Mouse (Mus musculus) CH12.LX (cell line): Measurements from ENCODE around the gene Sephs1. TPM values are rescaled to one million over a fixed set of nuclear protein-coding genes. Genes with fewer than 3 reads are reported as not detected.
A peak's percentile ranks its signal among the peaks of the same experiment; 100 is the strongest.

Experiments used
- DNase-seq: peaks from one replicate; pipeline ENCODE4 v3.0.0-alpha.2; 2013; ENCODE audit errors: extremely low read depth
- H3K27ac ChIP-seq: 2 replicates; pipeline ENCODE4 v1.5.1; 2012; ENCODE audit warnings: low read depth, mild to moderate bottlenecking, control low read depth, moderate library complexity; ENCODE audit not compliant: insufficient read depth
- H3K27me3 ChIP-seq: replicated peaks from 2 replicates; pipeline ENCODE3; 2012; ENCODE audit warnings: inconsistent platforms
- H3K36me3 ChIP-seq, 2 experiments: replicated peaks in 1 of 2; 2 replicates each; pipeline versions ENCODE3 to v1.6.1; 2012; ENCODE audit warnings: inconsistent platforms in 1 of 2, low read length in 1 of 2, mild to moderate bottlenecking in 1 of 2, mixed read lengths in 1 of 2, moderate library complexity in 1 of 2; ENCODE audit not compliant: control insufficient read depth in 1 of 2, insufficient read depth in 1 of 2
- H3K4me1 ChIP-seq, 2 experiments: 2 replicates each; pipeline ENCODE4 v1.6.1; 2012; ENCODE audit warnings: inconsistent platforms in 1 of 2, moderate library complexity in 1 of 2; ENCODE audit not compliant: insufficient read depth in 2 of 2, control insufficient read depth in 1 of 2
- H3K4me2 ChIP-seq: 2 replicates; pipeline ENCODE4 v1.6.1; 2012; ENCODE audit warnings: low read depth, mild to moderate bottlenecking, control low read depth; ENCODE audit not compliant: poor library complexity, insufficient read depth, severe bottlenecking
- H3K4me3 ChIP-seq, 3 experiments: fragments of 150-350 bp in 1 of 3; sonication (generic) in 1 of 3; replicated peaks in 1 of 3; 2 replicates each; pipeline versions ENCODE3 to v1.5.1; 2011 to 2012; ENCODE audit warnings: low read depth in 2 of 3, low read length in 2 of 3, mild to moderate bottlenecking in 2 of 3, moderate library complexity in 2 of 3, control low read depth in 1 of 3, improper control_type of control experiment in 1 of 3, inconsistent platforms in 1 of 3, mixed read lengths in 1 of 3; ENCODE audit not compliant: poor library complexity in 1 of 3
- H3K79me2 ChIP-seq: replicated peaks from 2 replicates; pipeline ENCODE4 v1.6.1; 2012; ENCODE audit warnings: mild to moderate bottlenecking, moderate library complexity; ENCODE audit not compliant: control insufficient read depth, poor library complexity, insufficient read depth, severe bottlenecking; ENCODE audit errors: extremely low read depth
- H3K9ac ChIP-seq: 2 replicates; pipeline ENCODE4 v1.6.1; 2012; ENCODE audit warnings: low read depth, mild to moderate bottlenecking, control low read depth, moderate library complexity; ENCODE audit not compliant: insufficient read depth
- H3K9me3 ChIP-seq: replicated peaks from 2 replicates; pipeline ENCODE3; 2012; ENCODE audit warnings: low read length, inconsistent platforms, mixed read lengths
- BHLHE40 ChIP-seq: IDR thresholded peaks from 2 replicates; pipeline ENCODE4 v1.6.1; 2011; ENCODE audit warnings: mild to moderate bottlenecking, low read depth, low read length, improper control_type of control experiment
- CHD1 ChIP-seq: IDR thresholded peaks from 2 replicates; pipeline ENCODE4 v1.6.1; 2012; ENCODE audit warnings: low read depth, low read length, improper control_type of control experiment, inconsistent platforms
- CHD2 ChIP-seq: IDR thresholded peaks from 2 replicates; pipeline ENCODE4 v1.6.1; 2011; ENCODE audit warnings: low read length, improper control_type of control experiment
- CTCF ChIP-seq, 2 experiments: IDR thresholded peaks in 1 of 2; conservative IDR thresholded peaks in 1 of 2; 2 replicates each; pipeline ENCODE4 v1.5.1; 2011 to 2012; ENCODE audit warnings: low read depth in 2 of 2, low read length in 2 of 2, improper control_type of control experiment in 1 of 2, inconsistent platforms in 1 of 2, mild to moderate bottlenecking in 1 of 2, moderate library complexity in 1 of 2
- ELF1 ChIP-seq: IDR thresholded peaks from 2 replicates; pipeline ENCODE4 v1.6.1; 2014; ENCODE audit warnings: low read depth, mild to moderate bottlenecking, inconsistent platforms, low read length, improper control_type of control experiment
- EP300 ChIP-seq: IDR thresholded peaks from 2 replicates; pipeline ENCODE4 v1.6.1; 2011; ENCODE audit warnings: low read length, improper control_type of control experiment
- ETS1 ChIP-seq: conservative IDR thresholded peaks from 2 replicates; pipeline ENCODE4 v1.6.1; 2012; ENCODE audit warnings: low read depth, mild to moderate bottlenecking, inconsistent platforms, low read length, improper control_type of control experiment, moderate library complexity
- GABPA ChIP-seq: IDR thresholded peaks from 2 replicates; pipeline ENCODE4 v1.6.1; 2012; ENCODE audit warnings: low read depth, low read length, improper control_type of control experiment, inconsistent platforms; ENCODE audit not compliant: insufficient replicate concordance
- HCFC1 ChIP-seq: IDR thresholded peaks from 2 replicates; pipeline ENCODE4 v1.6.1; 2012; ENCODE audit warnings: low read depth, mild to moderate bottlenecking, inconsistent platforms, low read length, improper control_type of control experiment
- IRF4 ChIP-seq: IDR thresholded peaks from 2 replicates; pipeline ENCODE4 v1.6.1; 2014; ENCODE audit warnings: low read depth, mild to moderate bottlenecking, inconsistent platforms, low read length, improper control_type of control experiment
- JUN ChIP-seq: IDR thresholded peaks from 2 replicates; pipeline ENCODE4 v1.6.1; 2011; ENCODE audit warnings: low read depth, mild to moderate bottlenecking, low read length, improper control_type of control experiment, moderate library complexity; ENCODE audit not compliant: insufficient read depth
- JUND ChIP-seq: conservative IDR thresholded peaks from 2 replicates; pipeline ENCODE4 v1.6.1; 2011; ENCODE audit warnings: low read depth, low read length, improper control_type of control experiment
- KAT2A ChIP-seq: IDR thresholded peaks from 2 replicates; pipeline ENCODE4 v1.6.1; 2012; ENCODE audit warnings: low read length, improper control_type of control experiment, inconsistent platforms; ENCODE audit not compliant: insufficient replicate concordance
- MAFK ChIP-seq: IDR thresholded peaks from 2 replicates; pipeline ENCODE4 v1.6.1; 2011; ENCODE audit warnings: low read length, improper control_type of control experiment; ENCODE audit not compliant: insufficient replicate concordance
- MAX ChIP-seq: IDR thresholded peaks from 2 replicates; pipeline ENCODE4 v1.6.1; 2011; ENCODE audit warnings: low read length, improper control_type of control experiment
- MAZ ChIP-seq: IDR thresholded peaks from 2 replicates; pipeline ENCODE4 v1.6.1; 2012; ENCODE audit warnings: low read depth, mild to moderate bottlenecking, inconsistent platforms, low read length, improper control_type of control experiment, moderate library complexity
- MEF2A ChIP-seq: IDR thresholded peaks from 2 replicates; pipeline ENCODE4 v1.6.1; 2014; ENCODE audit warnings: low read depth, mild to moderate bottlenecking, inconsistent platforms, low read length, improper control_type of control experiment, borderline replicate concordance
- MXI1 ChIP-seq: IDR thresholded peaks from 2 replicates; pipeline ENCODE4 v1.6.1; 2011; ENCODE audit warnings: mild to moderate bottlenecking, low read depth, low read length, improper control_type of control experiment
- MYC ChIP-seq: IDR thresholded peaks from 2 replicates; pipeline ENCODE4 v1.6.1; 2011; ENCODE audit warnings: low read depth, mild to moderate bottlenecking, improper control_type of control experiment, low read length
- NELFE ChIP-seq: IDR thresholded peaks from 2 replicates; pipeline ENCODE4 v1.6.1; 2011; ENCODE audit warnings: low read depth, low read length, improper control_type of control experiment
- NRF1 ChIP-seq: IDR thresholded peaks from 2 replicates; pipeline ENCODE4 v1.6.1; 2014; ENCODE audit warnings: low read depth, mild to moderate bottlenecking, inconsistent platforms, low read length, improper control_type of control experiment, moderate library complexity
- PAX5 ChIP-seq: IDR thresholded peaks from 2 replicates; pipeline ENCODE4 v1.6.1; 2012; ENCODE audit warnings: low read length, inconsistent platforms, mixed read lengths
- POLR2A ChIP-seq: IDR thresholded peaks from 2 replicates; pipeline ENCODE4 v1.6.1; 2011; ENCODE audit warnings: low read depth, mild to moderate bottlenecking, improper control_type of control experiment, low read length
- POLR2AphosphoS2 ChIP-seq: IDR thresholded peaks from 2 replicates; pipeline ENCODE4 v1.6.1; 2011; ENCODE audit warnings: low read depth, low read length, improper control_type of control experiment
- RAD21 ChIP-seq: IDR thresholded peaks from 2 replicates; pipeline ENCODE4 v1.6.1; 2011; ENCODE audit warnings: low read depth, mild to moderate bottlenecking, low read length, improper control_type of control experiment, moderate library complexity
- RCOR1 ChIP-seq: conservative IDR thresholded peaks from 2 replicates; pipeline ENCODE4 v1.6.1; 2012; ENCODE audit warnings: low read depth, mild to moderate bottlenecking, inconsistent platforms, low read length, improper control_type of control experiment
- SIN3A ChIP-seq: IDR thresholded peaks from 2 replicates; pipeline ENCODE4 v1.6.1; 2012; ENCODE audit warnings: low read length, improper control_type of control experiment, inconsistent platforms
- SMC3 ChIP-seq: IDR thresholded peaks from 2 replicates; pipeline ENCODE4 v1.6.1; 2011; ENCODE audit warnings: low read depth, low read length, improper control_type of control experiment
- TBP ChIP-seq: conservative IDR thresholded peaks from 2 replicates; pipeline ENCODE4 v1.6.1; 2011; ENCODE audit warnings: low read depth, low read length, improper control_type of control experiment
- TCF12 ChIP-seq: IDR thresholded peaks from 2 replicates; pipeline ENCODE4 v1.6.1; 2014; ENCODE audit warnings: low read depth, mild to moderate bottlenecking, inconsistent platforms, low read length, improper control_type of control experiment
- UBTF ChIP-seq: IDR thresholded peaks from 2 replicates; pipeline ENCODE4 v1.6.1; 2012; ENCODE audit warnings: low read depth, mild to moderate bottlenecking, inconsistent platforms, low read length, improper control_type of control experiment, moderate library complexity
- USF1 ChIP-seq: IDR thresholded peaks from 2 replicates; pipeline ENCODE4 v1.6.1; 2014; ENCODE audit warnings: low read depth, mild to moderate bottlenecking, inconsistent platforms, low read length, improper control_type of control experiment
- USF2 ChIP-seq: conservative IDR thresholded peaks from 2 replicates; pipeline ENCODE4 v1.6.1; 2011; ENCODE audit warnings: low read depth, low read length, improper control_type of control experiment
- ZC3H11A ChIP-seq: IDR thresholded peaks from 2 replicates; pipeline ENCODE4 v1.6.1; 2012; ENCODE audit warnings: low read depth, mild to moderate bottlenecking, inconsistent platforms, low read length, improper control_type of control experiment
- ZKSCAN1 ChIP-seq: IDR thresholded peaks from 2 replicates; pipeline ENCODE4 v1.6.1; 2012; ENCODE audit warnings: low read depth, inconsistent platforms, low read length, improper control_type of control experiment, borderline replicate concordance
- ZMIZ1 ChIP-seq: IDR thresholded peaks from 2 replicates; pipeline ENCODE4 v1.6.1; 2012; ENCODE audit warnings: low read depth, mild to moderate bottlenecking, inconsistent platforms, low read length, improper control_type of control experiment
- ZNF384 ChIP-seq: IDR thresholded peaks from 2 replicates; pipeline ENCODE4 v1.6.1; 2012; ENCODE audit warnings: low read depth, low read length, improper control_type of control experiment, inconsistent platforms
- dilution Hi-C: fragments of 300-500 bp; cut with MboI; formaldehyde crosslinking; loops from 2 replicates; pipeline ENCODE4 v1.14.3; 2020; ENCODE audit warnings: low sequenced_read_pairs; ENCODE audit not compliant: extremely low pct_unique_long_range_greater_than_20kb, extremely low pct_ligation_motif_present
- in situ Hi-C: fragments of 300-500 bp; cut with MboI; formaldehyde crosslinking; loops from 3 replicates; pipeline ENCODE4 v1.14.3; 2019; ENCODE audit warnings: low sequenced_read_pairs, low pct_ligation_motif_present, low pct_unique_long_range_greater_than_20kb, mixed read lengths
- polyA plus RNA-seq: library from polyadenylated mRNA; unstranded; fragments of >175 nt; gene quantifications from 2 replicates; pipeline ENCODE4 v1.2.1, GENCODE M21; 2012; ENCODE audit warnings: low read depth; ENCODE audit not compliant: insufficient read length
- total RNA-seq, 2 experiments: library from RNA; depleted of rRNA; stranded (reverse); fragments of 300-350 nt in 1 of 2; fragments of >200 nt in 1 of 2; gene quantifications; 2 replicates each; pipeline ENCODE4 v1.2.3; 2012 to 2014

Gene Sephs1
- total and polyA plus RNA-seq, 3 experiments = 39.5 to 85.8 (median 62.0) TPM

- Histone ChIP-seq H3K9ac (peak within 1 kb of the TSS; percentile 86), H3K9me3 (no peaks in the 10 kb centered on the region), H3K27ac (peak within 1 kb of the TSS; percentile 21; the same call in 1 of the 2 replicates), H3K36me3 (peaks cover 0 to 2% of the 10 kb centered on the region in 2 experiments), H3K27me3 (no peaks in the 10 kb centered on the region), H3K4me2 (peak within 1 kb of the TSS; percentile 83), H3K4me3 (peak within 1 kb of the TSS; percentile 73 to 76 (median 75)), H3K79me2 (no peaks in the 10 kb centered on the region), H3K4me1 (peaks cover 3 to 24% of the 10 kb centered on the region in 2 experiments)
- dilution Hi-C loops = no loop called here
- in situ Hi-C loops = loop anchor here (5.0 to 25.0 kb wide), 3 partner anchors 78 to 918 kb away; partner anchors contain the start of genes Cdc123 and Nudt5
- peak; percentile 92 for DNase-seq
- TF ChIP-seq SMC3 (peak; percentile 38), MEF2A (peak; percentile 56), RAD21 (peak; percentile 52), ZNF384 (no peak), KAT2A (0 out of 2 replicates have a peak, but pooled peaks have one; percentile 27), ETS1 (no peak; the same call in 1 of the 2 replicates), POLR2AphosphoS2 (peak; percentile 66; the same call in 1 of the 2 replicates), EP300 (no peak), BHLHE40 (peak; percentile 25; the same call in 1 of the 2 replicates), NRF1 (peak; percentile 52; the same call in 1 of the 2 replicates), UBTF (no peak; the same call in 1 of the 2 replicates), CHD2 (peak; percentile 94), PAX5 (no peak), RCOR1 (peak; percentile 38; the same call in 1 of the 2 replicates), SIN3A (0 out of 2 replicates have a peak, but pooled peaks have one; percentile 46), MAFK (no peak), POLR2A (peak; percentile 87), IRF4 (peak; percentile 42; the same call in 1 of the 2 replicates), JUND (no peak), ELF1 (0 out of 2 replicates have a peak, but pooled peaks have one; percentile 16), MAZ (peak; percentile 87), USF2 (no peak), ZMIZ1 (no peak; the same call in 1 of the 2 replicates), TBP (peak; percentile 65; the same call in 1 of the 2 replicates), CTCF (conservative IDR thresholded peaks at IDR 0.05 in 1 of 2, IDR thresholded peaks at IDR 0.05 in 1 of 2; ENCODE audit: low read depth in 2 of 2, low read length in 2 of 2) (peak in 1 of 2 experiments; percentile 54; a peak in 2 of 4 replicates), TCF12 (peak; percentile 79), JUN (no peak), MYC (no peak), GABPA (no peak), ZKSCAN1 (no peak), MXI1 (peak; percentile 69; the same call in 1 of the 2 replicates), USF1 (no peak), NELFE (peak; percentile 76), HCFC1 (peak; percentile 58; the same call in 1 of the 2 replicates), MAX (0 out of 2 replicates have a peak, but pooled peaks have one; percentile 34), CHD1 (no peak), ZC3H11A (no peak)
Measured at GRCm38 (mm10) chr2:4918860-4919739, 37.7 kb downstream of the Sephs1 start, which contains the start of gene Phyh. TSS of gene Phyh (plus strand) at chr2:4919019.
